Mouse (Mus musculus): Measurements from ENCODE around the gene Tldc1. TPM values are rescaled to one million over a fixed set of nuclear protein-coding genes. Genes with fewer than 3 reads are reported as not detected.

The Tldc1 gene
- polyA plus RNA-seq, 1 experiment from 2014 or later, result 10.3 TPM

Other genes starting within 250 kb of the Tldc1 start
- gene Mbtps1, start 219.7 kb downstream of the Tldc1 start, polyA plus RNA-seq (2015; fragmentation: Nextera tagmentation; extraction: Ambion mirVana), result 139 and 142 TPM in 2 replicates
- 31.0 and 32.3 TPM in 2 replicates for gene Hsdl1, start 203.2 kb downstream of the Tldc1 start, polyA plus RNA-seq (2015; fragmentation: Nextera tagmentation; extraction: Ambion mirVana)
- 0.11 TPM in 1 of 2 replicates, not detected in the other for gene Dnaaf1, start 203.2 kb downstream of the Tldc1 start, polyA plus RNA-seq (2015; fragmentation: Nextera tagmentation; extraction: Ambion mirVana)
- gene Taf1c, start 173.2 kb downstream of the Tldc1 start, polyA plus RNA-seq (2015; fragmentation: Nextera tagmentation; extraction: Ambion mirVana), result 12.4 and 13.8 TPM in 2 replicates
- gene Adad2, start 165.7 kb downstream of the Tldc1 start, polyA plus RNA-seq (2015; fragmentation: Nextera tagmentation; extraction: Ambion mirVana), result 0.19 and 0.38 TPM in 2 replicates
- gene Kcng4, start 142.7 kb downstream of the Tldc1 start, polyA plus RNA-seq (2015; fragmentation: Nextera tagmentation; extraction: Ambion mirVana), result 0.06 TPM in 1 of 2 replicates, not detected in the other
- gene Wfdc1, start 112.1 kb downstream of the Tldc1 start, polyA plus RNA-seq (2015; fragmentation: Nextera tagmentation; extraction: Ambion mirVana), result 0.20 and 0.24 TPM in 2 replicates
- gene Atp2c2, start 78.4 kb downstream of the Tldc1 start, polyA plus RNA-seq (2015; fragmentation: Nextera tagmentation; extraction: Ambion mirVana), result 2.0 and 2.6 TPM in 2 replicates
- gene Cotl1, start 62.1 kb upstream of the Tldc1 start, polyA plus RNA-seq (2015; fragmentation: Nextera tagmentation; extraction: Ambion mirVana), result 64.0 and 67.8 TPM in 2 replicates
- gene Klhl36, start 83.8 kb upstream of the Tldc1 start, polyA plus RNA-seq (2015; fragmentation: Nextera tagmentation; extraction: Ambion mirVana), result 10.4 and 10.5 TPM in 2 replicates
- gene Usp10, start 131.9 kb upstream of the Tldc1 start, polyA plus RNA-seq (2015; fragmentation: Nextera tagmentation; extraction: Ambion mirVana), result 142 and 145 TPM in 2 replicates
- 3.2 and 7.1 TPM in 2 replicates for gene Gm20388, start 132.4 kb upstream of the Tldc1 start, polyA plus RNA-seq (2015; fragmentation: Nextera tagmentation; extraction: Ambion mirVana)
- 7.1 and 8.9 TPM in 2 replicates for gene Crispld2, start 214.0 kb upstream of the Tldc1 start, polyA plus RNA-seq (2015; fragmentation: Nextera tagmentation; extraction: Ambion mirVana)